Mouse (Mus musculus) embryonic stem cell, embryonic (primary cell): ENCODE data around the gene 4930469K13Rik.

ENCODE experiments used
- CTCF ChIA-PET, 4 experiments: fragments of 300-600 bp in 2 of 4; fragments of 350-600 bp in 2 of 4; sonication (Branson Sonifier 250); formaldehyde crosslinking; loops; one replicate each; lab custom pipeline; 2022; ENCODE audit warnings: inconsistent platforms in 2 of 4; lab: Charles Lee
- POLR2A ChIA-PET, 4 experiments: fragments of 300-600 bp in 2 of 4; fragments of 350-600 bp in 2 of 4; sonication (Branson Sonifier 250); formaldehyde crosslinking; loops; one replicate each; lab custom pipeline; 2022; ENCODE audit warnings: antibody characterized with exemption in 4 of 4, inconsistent platforms in 1 of 4; lab: Charles Lee

Gene 4930469K13Rik

DNA sequence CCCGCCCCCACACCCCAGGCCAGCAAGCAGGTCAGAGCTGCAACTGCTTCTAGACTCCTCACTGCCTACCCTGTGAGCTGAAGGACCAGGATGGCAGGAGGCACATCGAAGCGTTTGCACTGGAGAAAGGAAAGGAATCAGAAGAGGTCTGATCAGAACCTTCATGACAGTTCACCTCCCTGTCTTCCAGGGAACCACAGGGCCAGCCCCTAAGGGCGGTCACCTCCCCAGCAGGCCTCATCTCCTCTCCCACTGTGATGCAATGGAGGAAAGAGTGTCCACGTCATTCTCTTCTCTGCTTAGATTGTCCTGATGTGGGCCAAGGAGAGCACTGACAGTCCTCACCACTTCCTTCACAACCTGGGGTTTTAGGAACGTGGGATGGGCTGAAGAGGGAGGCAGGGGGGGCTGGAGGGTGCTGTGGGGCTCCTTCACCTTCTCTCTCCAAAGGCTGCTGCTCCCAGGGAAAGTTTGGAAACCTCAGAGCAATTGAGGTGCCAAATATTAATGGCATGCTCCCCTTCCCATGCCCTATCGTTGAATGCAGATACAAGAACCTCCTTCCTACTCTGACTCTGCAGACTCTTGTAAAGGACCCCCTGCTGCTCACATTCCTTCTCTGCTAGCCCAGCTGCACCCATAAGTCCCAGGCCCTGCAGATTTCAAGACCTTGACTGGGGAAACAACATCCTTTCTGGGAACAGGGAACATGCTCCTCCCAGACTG is 88.1 kb downstream of the 4930469K13Rik start:
- CTCF ChIA-PET: interaction anchor here in 2 of 4 experiments (1.3 to 1.5 kb wide), 3 partner anchors 10 to 76 kb away, joined by 3 to 4 read pairs (median 4); partner anchors contain the start of gene Kcnip1 (in 1 of the 2)
- POLR2A ChIA-PET: interaction anchor here in 3 of 4 experiments (0.5 to 0.7 kb wide), 4 partner anchors 9 to 1074 kb away, joined by 3 read pairs; no protein-coding TSS in a partner anchor

DNA sequence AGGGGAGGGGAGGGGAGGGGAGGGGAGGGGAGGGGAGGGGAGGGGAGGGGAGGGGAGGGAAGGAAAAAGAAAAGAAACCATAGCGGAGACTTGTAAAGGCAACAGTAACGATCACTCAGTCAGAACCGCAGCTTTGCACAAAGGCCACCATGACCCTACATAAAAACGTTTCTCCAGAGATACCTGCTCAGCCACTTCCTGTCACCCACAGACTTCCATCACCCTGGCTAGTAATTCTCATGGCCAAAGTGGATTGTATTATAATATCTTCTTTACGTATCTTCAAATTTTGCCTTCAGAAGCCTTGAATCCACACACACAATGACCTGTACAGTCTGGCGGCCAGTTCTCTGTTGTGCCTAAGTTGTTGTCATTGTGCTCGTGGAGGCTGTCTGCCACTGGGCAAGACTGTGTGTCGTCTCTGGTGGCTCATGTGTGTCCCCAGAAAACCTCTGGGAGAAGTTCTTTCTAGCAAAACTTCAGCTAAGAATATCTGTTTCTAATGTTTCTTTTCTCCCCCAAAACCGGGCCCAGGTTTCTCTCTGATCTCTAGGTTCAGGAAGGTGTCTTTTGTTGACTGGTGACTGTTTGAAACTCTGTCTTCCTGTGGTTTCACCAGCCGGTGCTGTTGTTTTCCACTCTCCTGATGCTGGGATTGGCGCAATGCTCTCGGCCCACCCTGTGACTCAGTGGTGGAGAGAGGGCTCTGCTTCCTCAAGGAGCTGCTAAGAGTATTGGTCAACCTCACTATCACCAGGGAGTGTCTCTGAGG is 88.9 kb downstream of the 4930469K13Rik start:
- ChIA-PET CTCF (interaction anchor here (0.5 to 1.3 kb wide), 32 partner anchors 10 to 830 kb away, joined by 3 to 15 read pairs (median 3); partner anchors contain the start of gene Kcnip1 (in 1 of the 4)), POLR2A (interaction anchor here (0.6 to 1.7 kb wide), 5 partner anchors 10 to 1075 kb away, joined by 3 to 4 read pairs (median 3); no protein-coding TSS in a partner anchor)

DNA sequence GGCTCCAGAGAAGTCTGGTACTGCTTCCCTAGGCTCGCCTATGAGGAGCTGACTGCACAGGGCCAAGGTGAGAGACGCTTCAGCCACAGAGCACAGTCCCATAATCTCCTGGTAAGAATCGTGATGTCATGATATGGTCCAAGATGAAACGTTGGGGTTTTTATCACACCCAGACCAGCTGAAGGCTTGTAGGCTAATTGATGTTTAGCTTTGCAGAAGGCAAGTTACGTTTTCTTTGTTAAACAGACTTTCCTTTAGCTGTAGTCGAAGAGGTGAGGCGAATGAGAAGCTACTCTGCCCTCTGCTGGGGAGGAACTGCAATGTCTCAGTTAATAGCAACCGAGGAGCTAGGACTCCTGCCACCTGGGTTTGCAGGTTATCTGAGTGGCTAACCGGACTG is 89.7 kb downstream of the 4930469K13Rik start:
- POLR2A ChIA-PET: interaction anchor here in 2 of 4 experiments (0.8 to 1.7 kb wide), 3 partner anchors 57 to 77 kb away, joined by 3 to 6 read pairs (median 4); no protein-coding TSS in a partner anchor
- CTCF ChIA-PET: interaction anchor here (0.5 to 1.3 kb wide), 35 partner anchors 9 to 829 kb away, joined by 3 to 15 read pairs (median 3); partner anchors contain the start of gene Kcnip1 (in 1 of the 4)

- CTCF ChIA-PET: interaction anchor here (0.7 to 1.3 kb wide), 21 partner anchors 11 to 283 kb away, joined by 3 to 15 read pairs (median 4); no protein-coding TSS in a partner anchor
Measured at GRCm38 (mm10) chr11:34008214-34008613, 90.1 kb downstream of the 4930469K13Rik start.

DNA sequence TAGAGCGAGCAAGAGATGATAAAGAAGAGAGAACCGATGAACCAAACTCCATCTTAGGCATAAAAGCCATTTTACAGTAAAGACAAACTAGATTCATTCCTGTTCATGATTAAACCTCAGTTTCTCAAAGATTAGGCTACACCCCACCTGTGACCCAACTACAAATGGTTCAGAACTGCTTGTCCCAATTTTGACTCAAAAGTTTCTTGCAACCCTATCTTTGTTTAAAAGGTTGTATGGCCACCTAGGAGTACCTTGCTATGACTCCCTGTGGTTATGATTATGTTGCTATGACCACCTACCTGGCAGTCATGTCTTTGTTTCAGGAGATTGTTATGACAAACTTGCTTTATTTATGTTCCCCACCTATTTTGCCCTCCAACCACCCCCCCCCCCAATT is 90.7 kb downstream of the 4930469K13Rik start:
- ChIA-PET POLR2A (interaction anchor here in 2 of 4 experiments (0.7 to 1.7 kb wide), 2 partner anchors 63 to 271 kb away, joined by 3 to 4 read pairs; no protein-coding TSS in a partner anchor), CTCF (interaction anchor here in 1 of 4 experiments (0.6 kb wide), 1 partner anchor 26 kb away, joined by 4 read pairs; no protein-coding TSS in a partner anchor)

More at GRCm38 (mm10) chr11:34008214-34008613, 90.1 kb downstream of the 4930469K13Rik start:
- POLR2A ChIA-PET: interaction anchor here in 2 of 4 experiments (0.8 to 1.7 kb wide), 3 partner anchors 58 to 76 kb away, joined by 3 to 6 read pairs (median 4); no protein-coding TSS in a partner anchor

DNA sequence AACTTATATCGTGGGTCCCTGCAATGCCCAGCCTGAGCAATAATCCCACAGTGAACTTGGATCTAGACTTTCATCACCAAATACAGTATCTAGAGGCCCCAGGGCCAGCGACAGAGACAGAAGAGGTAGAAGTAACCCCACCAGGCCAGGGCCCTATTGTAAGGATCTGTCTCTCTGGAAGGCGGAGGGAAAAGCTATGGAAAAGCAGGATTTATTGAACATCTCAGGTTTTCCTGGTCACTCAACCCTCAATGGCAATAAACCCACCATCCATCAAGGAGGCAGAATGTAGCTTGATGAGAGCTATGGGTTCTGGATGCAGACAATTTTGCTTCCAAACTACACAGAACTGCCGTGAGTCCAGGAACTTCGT is 95.8 kb downstream of the 4930469K13Rik start:
- POLR2A ChIA-PET: no interaction called here
- CTCF ChIA-PET: interaction anchor here (0.6 to 1.7 kb wide), 20 partner anchors 10 to 1952 kb away, joined by 3 to 16 read pairs (median 3); partner anchors contain the start of gene Kcnip1 (in 1 of the 4)

GRCm38 (mm10) chr11:34001938-34002592 is 96.3 kb downstream of the 4930469K13Rik start:
- ChIA-PET POLR2A (interaction anchor here in 1 of 4 experiments (0.9 kb wide), 1 partner anchor 9 kb away, joined by 3 read pairs; the partner anchor contains the start of gene Kcnip1), CTCF (interaction anchor here (0.5 to 1.7 kb wide), 22 partner anchors 10 to 1952 kb away, joined by 3 to 16 read pairs (median 3); partner anchors contain the start of gene Kcnip1 (in 1 of the 4))

DNA sequence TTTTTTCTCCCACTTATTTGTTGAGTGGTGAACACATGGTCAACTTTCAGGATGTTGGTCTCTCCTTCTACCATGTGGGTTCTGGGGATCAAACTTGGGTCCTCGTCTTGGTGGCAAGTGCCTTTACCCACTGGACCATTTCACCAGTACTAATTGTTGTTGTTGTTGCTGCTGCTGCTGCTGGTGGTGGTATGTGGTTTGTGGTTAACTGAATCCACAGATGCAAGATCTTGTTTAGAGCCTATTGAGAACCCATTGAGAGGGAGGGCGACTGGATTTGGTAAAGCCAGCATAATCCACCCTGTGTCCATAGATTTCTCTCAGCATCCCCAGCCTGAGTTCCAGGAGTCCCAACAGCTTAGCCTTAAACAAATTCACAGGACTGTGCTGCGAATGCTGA is 97.9 kb downstream of the 4930469K13Rik start:
- ChIA-PET CTCF (interaction anchor here in 1 of 4 experiments (1.0 to 1.2 kb wide), 2 partner anchors 9 to 256 kb away, joined by 3 to 4 read pairs; no protein-coding TSS in a partner anchor), POLR2A (no interaction called here)

DNA sequence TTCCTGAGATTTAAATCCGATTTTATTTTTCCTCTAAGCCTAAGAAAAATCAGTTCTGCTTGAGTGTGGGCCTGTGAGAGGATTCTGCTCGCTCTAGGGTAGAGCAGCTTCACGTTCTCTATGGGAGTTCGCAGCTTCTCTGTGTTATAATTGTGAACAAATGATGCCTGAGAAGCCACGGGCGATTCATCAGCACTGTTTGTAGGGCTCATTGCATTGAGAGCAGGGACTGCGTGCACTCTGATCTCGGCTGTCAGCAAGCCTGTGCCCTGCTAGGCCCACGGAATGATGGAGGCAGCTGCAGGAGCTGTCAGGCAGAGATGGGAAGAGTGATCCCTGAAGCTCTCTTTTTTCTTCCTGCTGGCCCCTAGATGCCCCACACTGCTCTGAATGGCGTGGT is 100.1 kb downstream of the 4930469K13Rik start:
- CTCF ChIA-PET: interaction anchor here in 1 of 4 experiments (0.6 kb wide), 1 partner anchor 10 kb away, joined by 3 read pairs; no protein-coding TSS in a partner anchor
- POLR2A ChIA-PET: no interaction called here

- POLR2A ChIA-PET: interaction anchor here in 2 of 4 experiments (0.8 to 1.1 kb wide), 2 partner anchors 8 to 48 kb away, joined by 3 read pairs; no protein-coding TSS in a partner anchor
- CTCF ChIA-PET: interaction anchor here in 2 of 4 experiments (0.5 to 1.5 kb wide), 4 partner anchors 15 to 130 kb away, joined by 3 to 4 read pairs (median 4); no protein-coding TSS in a partner anchor
Measured at GRCm38 (mm10) chr11:33993496-33993895, 104.9 kb downstream of the 4930469K13Rik start.

DNA sequence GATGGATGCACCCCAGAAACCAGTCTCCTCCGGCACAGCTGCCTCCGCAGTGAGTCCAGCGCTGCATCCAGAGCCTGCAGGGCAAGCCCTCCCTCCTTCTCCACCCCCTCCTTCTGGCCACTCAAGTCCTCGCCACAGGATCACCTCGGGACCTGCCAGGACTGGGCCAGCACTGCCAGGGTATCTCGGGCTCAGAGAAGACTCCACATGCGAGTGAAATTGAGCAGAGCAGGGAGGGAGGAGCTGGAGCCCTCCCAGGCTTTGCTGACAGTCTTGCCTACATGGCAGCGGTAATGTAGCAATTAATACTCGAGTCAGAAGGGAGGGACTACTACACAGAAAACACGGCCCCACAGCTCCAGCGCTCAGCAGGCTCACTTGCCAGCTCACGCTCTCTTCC is 105.4 kb downstream of the 4930469K13Rik start, which contains the start of gene Kcnip1:
TSS of gene Kcnip1 (minus strand) at position 215 of the 400 bp plus-strand sequence.
- CTCF ChIA-PET: interaction anchor here in 2 of 4 experiments (0.5 to 1.5 kb wide), 4 partner anchors 9 to 131 kb away, joined by 3 to 4 read pairs (median 4); no protein-coding TSS in a partner anchor
- POLR2A ChIA-PET: interaction anchor here in 2 of 4 experiments (0.8 to 1.1 kb wide), 2 partner anchors 9 to 48 kb away, joined by 3 read pairs; no protein-coding TSS in a partner anchor

DNA sequence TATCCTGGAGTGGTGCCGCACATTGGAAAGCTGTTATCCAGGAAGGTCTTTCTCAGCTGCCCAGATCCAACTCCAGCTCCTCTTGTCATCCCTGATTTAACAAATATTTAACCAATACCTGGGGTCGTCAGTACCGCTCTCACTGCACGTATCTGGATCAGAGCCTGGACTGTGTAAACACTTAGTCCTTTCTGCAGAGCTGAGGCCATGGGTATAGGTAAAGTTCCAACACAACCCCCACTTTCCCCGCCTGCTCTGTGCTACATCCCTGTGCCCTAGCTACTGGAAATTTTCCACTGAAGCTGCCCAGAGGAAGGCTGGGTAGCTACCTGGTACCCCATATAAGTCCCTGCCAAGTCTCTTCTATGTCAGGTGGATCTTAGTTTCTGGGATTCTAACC is 108.4 kb downstream of the 4930469K13Rik start:
- POLR2A ChIA-PET: no interaction called here
- CTCF ChIA-PET: interaction anchor here in 3 of 4 experiments (0.6 to 1.3 kb wide), 4 partner anchors 19 to 982 kb away, joined by 3 to 4 read pairs (median 3); no protein-coding TSS in a partner anchor

DNA sequence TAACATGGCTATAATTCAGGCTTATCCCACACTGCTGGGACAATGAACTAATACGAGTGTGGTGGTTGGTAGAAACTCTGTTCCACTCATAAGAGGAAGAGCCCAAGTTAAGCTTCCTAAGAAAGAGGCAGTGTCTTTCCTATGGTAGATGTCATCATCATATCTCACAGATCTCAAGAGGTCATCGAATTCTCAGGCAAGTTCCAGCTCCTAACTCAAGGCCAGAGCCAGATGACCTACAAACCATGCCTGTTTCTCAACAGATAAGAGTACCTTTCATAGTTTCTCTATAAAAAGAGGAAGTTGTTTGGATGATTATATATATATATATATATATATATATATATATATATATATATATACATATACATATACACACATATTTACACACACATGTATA is 111.8 kb downstream of the 4930469K13Rik start:
- ChIA-PET POLR2A (no interaction called here), CTCF (no interaction called here)

DNA sequence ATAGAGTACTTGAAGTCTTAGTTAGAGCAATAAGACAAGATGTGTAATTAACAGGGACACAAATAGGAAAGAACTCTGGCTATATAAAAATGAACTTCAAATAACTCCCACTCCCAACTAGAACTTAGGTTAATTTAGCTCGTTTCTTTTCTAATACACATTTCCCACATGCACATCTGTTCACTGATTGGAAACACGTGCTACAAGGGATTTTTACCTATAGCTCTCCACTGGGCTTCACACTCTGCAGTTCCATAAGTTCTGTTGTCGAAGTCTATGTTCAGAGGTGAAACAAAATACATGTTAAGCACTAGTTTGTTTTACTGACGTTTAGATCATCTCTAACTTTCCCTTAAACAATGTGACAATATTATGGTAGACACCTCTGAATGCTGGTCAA is 118.2 kb downstream of the 4930469K13Rik start:
- POLR2A ChIA-PET: no interaction called here
- CTCF ChIA-PET: no interaction called here

GRCm38 (mm10) chr11:33975121-33975520 is 123.2 kb downstream of the 4930469K13Rik start:
- POLR2A ChIA-PET: no interaction called here
- CTCF ChIA-PET: interaction anchor here in 1 of 4 experiments (1.5 kb wide), 1 partner anchor 31 kb away, joined by 3 read pairs; no protein-coding TSS in a partner anchor

GRCm38 (mm10) chr11:33974341-33975040 is 123.9 kb downstream of the 4930469K13Rik start:
- ChIA-PET POLR2A (no interaction called here), CTCF (interaction anchor here in 1 of 4 experiments (1.5 kb wide), 1 partner anchor 30 kb away, joined by 3 read pairs; no protein-coding TSS in a partner anchor)

GRCm38 (mm10) chr11:33972114-33972513 is 126.2 kb downstream of the 4930469K13Rik start:
- ChIA-PET CTCF (no interaction called here), POLR2A (no interaction called here)
